Mouse (Mus musculus): ENCODE data around the gene Mcrip2. TPM values are rescaled to one million over a fixed set of nuclear protein-coding genes. Genes with fewer than 3 reads are reported as not detected.

The Mcrip2 gene
- polyA plus RNA-seq, 1 experiment: 258 TPM

- WGBS: 60% methylated on average over 7 of the region's 7 CpGs
- Histone ChIP-seq H3K4me3 (ENCODE audit: insufficient read depth, low read depth, low read length) (peak overlapping the region; percentile 74; the same call in 1 of the 2 replicates), H3K27me3 (replicated peaks; ENCODE audit: control insufficient read depth, insufficient read depth, low read length) (no peaks in the 10 kb centered on the region), H3K27ac (ENCODE audit: insufficient read depth, low read depth, low read length) (no peak overlapping the region), H3K4me1 (ENCODE audit: control insufficient read depth, insufficient read depth, low read length) (peaks cover 38% of the 10 kb centered on the region), H3K36me3 (ENCODE audit: control insufficient read depth, insufficient read depth, low read length) (no peaks in the 10 kb centered on the region; the same call in 1 of the 2 replicates)
- DNase-seq: peak; percentile 14
- TF ChIP-seq POLR2A (IDR thresholded peaks at IDR 0.05; ENCODE audit: low read depth, low read length): no peak
- TF ChIP-seq CTCF (conservative IDR thresholded peaks at IDR 0.05; ENCODE audit: insufficient read depth, insufficient read length, low read depth, low read length): no peak
Measured at GRCm38 (mm10) chr17:25835301-25835700, 33.3 kb downstream of the Mcrip2 start.

GRCm38 (mm10) chr17:25834595-25835222 is 33.9 kb downstream of the Mcrip2 start:
- peak; percentile 12 for DNase-seq
- 41% methylated on average over 12 of the region's 12 CpGs for WGBS
- no peak for TF ChIP-seq CTCF (conservative IDR thresholded peaks at IDR 0.05; ENCODE audit: insufficient read depth, insufficient read length, low read depth, low read length)
- Histone ChIP-seq H3K4me3 (ENCODE audit: insufficient read depth, low read depth, low read length) (peak overlapping the region; percentile 74), H3K27me3 (replicated peaks; ENCODE audit: control insufficient read depth, insufficient read depth, low read length) (no peaks in the 10 kb centered on the region), H3K36me3 (ENCODE audit: control insufficient read depth, insufficient read depth, low read length) (no peaks in the 10 kb centered on the region; the same call in 1 of the 2 replicates), H3K4me1 (ENCODE audit: control insufficient read depth, insufficient read depth, low read length) (peaks cover 38% of the 10 kb centered on the region), H3K27ac (ENCODE audit: insufficient read depth, low read depth, low read length) (peak overlapping the region; percentile 8; the same call in 1 of the 2 replicates)

GRCm38 (mm10) chr17:25833961-25834594 is 34.5 kb downstream of the Mcrip2 start:
- TF ChIP-seq CTCF (conservative IDR thresholded peaks at IDR 0.05; ENCODE audit: insufficient read depth, insufficient read length, low read depth, low read length) (no peak), POLR2A (IDR thresholded peaks at IDR 0.05; ENCODE audit: low read depth, low read length) (no peak)
- WGBS: 11% methylated on average over 6 of the region's 6 CpGs
- H3K4me3 ChIP-seq (ENCODE audit: insufficient read depth, low read depth, low read length): peak overlapping the region; percentile 74
- DNase-seq: peak; percentile 91
- no peaks in the 10 kb centered on the region; the same call in 1 of the 2 replicates for H3K36me3 ChIP-seq (ENCODE audit: control insufficient read depth, insufficient read depth, low read length)
- H3K4me1 ChIP-seq (ENCODE audit: control insufficient read depth, insufficient read depth, low read length): peaks cover 38% of the 10 kb centered on the region
- peak overlapping the region; percentile 99 for H3K27ac ChIP-seq (ENCODE audit: insufficient read depth, low read depth, low read length)
- no peaks in the 10 kb centered on the region for H3K27me3 ChIP-seq (replicated peaks; ENCODE audit: control insufficient read depth, insufficient read depth, low read length)

GRCm38 (mm10) chr17:25833291-25833663 is 35.3 kb downstream of the Mcrip2 start, which contains the start of gene Stub1:
Stub1 (minus strand) TSS chr17:25833404.
- Histone ChIP-seq H3K4me1 (ENCODE audit: control insufficient read depth, insufficient read depth, low read length) (peaks cover 37% of the 10 kb centered on the region), H3K4me3 (ENCODE audit: insufficient read depth, low read depth, low read length) (peak within 1 kb of the TSS; percentile 76), H3K36me3 (ENCODE audit: control insufficient read depth, insufficient read depth, low read length) (no peaks in the 10 kb centered on the region), H3K27me3 (replicated peaks; ENCODE audit: control insufficient read depth, insufficient read depth, low read length) (no peaks in the 10 kb centered on the region), H3K27ac (ENCODE audit: insufficient read depth, low read depth, low read length) (peak within 1 kb of the TSS; percentile 99)
- WGBS: under 1% methylated on average over 24 of the region's 24 CpGs
- DNase-seq: peak; percentile 98
- TF ChIP-seq CTCF (conservative IDR thresholded peaks at IDR 0.05; ENCODE audit: insufficient read depth, insufficient read length, low read depth, low read length) (no peak), POLR2A (IDR thresholded peaks at IDR 0.05; ENCODE audit: low read depth, low read length) (peak; percentile 69)

GRCm38 (mm10) chr17:25832436-25833290 is 35.9 kb downstream of the Mcrip2 start:
- peak; percentile 100 for DNase-seq
- TF ChIP-seq CTCF (conservative IDR thresholded peaks at IDR 0.05; ENCODE audit: insufficient read depth, insufficient read length, low read depth, low read length): no peak
- TF ChIP-seq POLR2A (IDR thresholded peaks at IDR 0.05; ENCODE audit: low read depth, low read length): peak; percentile 27
- peaks cover 34% of the 10 kb centered on the region for H3K4me1 ChIP-seq (ENCODE audit: control insufficient read depth, insufficient read depth, low read length)
- peak overlapping the region; percentile 99 for H3K27ac ChIP-seq (ENCODE audit: insufficient read depth, low read depth, low read length)
- no peaks in the 10 kb centered on the region for H3K27me3 ChIP-seq (replicated peaks; ENCODE audit: control insufficient read depth, insufficient read depth, low read length)
- peak overlapping the region; percentile 76 for H3K4me3 ChIP-seq (ENCODE audit: insufficient read depth, low read depth, low read length)
- WGBS: under 1% methylated on average over 76 of the region's 77 CpGs
- no peaks in the 10 kb centered on the region for H3K36me3 ChIP-seq (ENCODE audit: control insufficient read depth, insufficient read depth, low read length)

GRCm38 (mm10) chr17:25831451-25832281 is 36.9 kb downstream of the Mcrip2 start:
- Histone ChIP-seq H3K27me3 (replicated peaks; ENCODE audit: control insufficient read depth, insufficient read depth, low read length) (no peaks in the 10 kb centered on the region), H3K27ac (ENCODE audit: insufficient read depth, low read depth, low read length) (no peak overlapping the region)

More at GRCm38 (mm10) chr17:25831451-25832281, 36.9 kb downstream of the Mcrip2 start:
- Histone ChIP-seq H3K36me3 (ENCODE audit: control insufficient read depth, insufficient read depth, low read length) (no peaks in the 10 kb centered on the region), H3K4me3 (ENCODE audit: insufficient read depth, low read depth, low read length) (peak overlapping the region; percentile 76), H3K4me1 (ENCODE audit: control insufficient read depth, insufficient read depth, low read length) (peaks cover 34% of the 10 kb centered on the region)
- DNase-seq: peak; percentile 49
- 37% methylated on average over 21 of the region's 21 CpGs for WGBS
- no peak for TF ChIP-seq CTCF (conservative IDR thresholded peaks at IDR 0.05; ENCODE audit: insufficient read depth, insufficient read length, low read depth, low read length)
- TF ChIP-seq POLR2A (IDR thresholded peaks at IDR 0.05; ENCODE audit: low read depth, low read length): no peak

Measured in kidney, adult 2 months (tissue).